Mouse (Mus musculus) thymus, postnatal 10 days (tissue): Measurements from ENCODE around the gene Clhc1.
"Not testable (repeated sequence)": the region's sequence is repeated elsewhere in the genome, so short reads cannot be mapped to it uniquely, and the experiment has no call there.

Experiments used
- DNase-seq, 2 experiments: peaks; one replicate each; pipeline ENCODE4 v3.0.0; 2021; ENCODE audit warnings: low spot score in 2 of 2

The Clhc1 gene

DNA sequence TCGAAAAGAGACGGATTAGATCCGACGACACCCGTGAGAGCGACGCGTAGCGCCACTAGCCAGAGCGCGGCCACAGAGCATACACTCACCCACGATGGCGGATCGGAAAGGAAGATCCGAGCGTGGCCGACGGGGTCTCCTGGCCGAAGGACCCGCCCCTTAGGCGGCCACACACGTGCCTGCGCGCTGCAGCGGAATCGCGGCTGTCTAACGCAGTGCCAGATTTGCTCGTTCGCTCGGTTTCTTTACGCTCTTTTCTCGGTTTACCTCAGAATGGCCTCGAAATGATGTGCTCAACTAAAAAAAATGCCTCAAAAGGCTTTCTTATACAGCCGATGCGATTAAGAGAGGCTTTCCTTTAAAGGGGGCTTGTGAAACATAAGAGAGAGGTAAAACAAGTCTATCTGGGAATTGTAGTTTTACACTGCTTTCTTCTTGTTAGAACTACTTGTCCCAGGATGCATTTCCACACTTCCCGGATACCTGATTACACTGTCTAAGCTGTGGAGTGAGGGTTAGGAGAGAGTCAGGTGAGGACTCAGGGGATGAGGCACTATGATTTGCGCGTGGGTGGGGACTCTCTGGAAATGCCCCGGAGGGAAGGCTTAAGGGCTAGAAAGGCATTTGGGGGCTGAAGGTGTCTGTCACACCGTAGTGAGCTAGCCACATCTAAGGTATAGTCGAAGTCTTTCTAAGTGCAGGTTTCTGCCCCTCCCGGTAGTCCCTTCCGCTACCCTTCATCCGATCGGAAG lies at the start of gene Clhc1, which contains the start of gene Rps27a:
Clhc1 (plus strand) TSS at position 199 of the 752 bp plus-strand sequence.
Rps27a (minus strand) TSS at position 358 of the 752 bp plus-strand sequence.
- peak; percentile 81 to 95 for DNase-seq

DNA sequence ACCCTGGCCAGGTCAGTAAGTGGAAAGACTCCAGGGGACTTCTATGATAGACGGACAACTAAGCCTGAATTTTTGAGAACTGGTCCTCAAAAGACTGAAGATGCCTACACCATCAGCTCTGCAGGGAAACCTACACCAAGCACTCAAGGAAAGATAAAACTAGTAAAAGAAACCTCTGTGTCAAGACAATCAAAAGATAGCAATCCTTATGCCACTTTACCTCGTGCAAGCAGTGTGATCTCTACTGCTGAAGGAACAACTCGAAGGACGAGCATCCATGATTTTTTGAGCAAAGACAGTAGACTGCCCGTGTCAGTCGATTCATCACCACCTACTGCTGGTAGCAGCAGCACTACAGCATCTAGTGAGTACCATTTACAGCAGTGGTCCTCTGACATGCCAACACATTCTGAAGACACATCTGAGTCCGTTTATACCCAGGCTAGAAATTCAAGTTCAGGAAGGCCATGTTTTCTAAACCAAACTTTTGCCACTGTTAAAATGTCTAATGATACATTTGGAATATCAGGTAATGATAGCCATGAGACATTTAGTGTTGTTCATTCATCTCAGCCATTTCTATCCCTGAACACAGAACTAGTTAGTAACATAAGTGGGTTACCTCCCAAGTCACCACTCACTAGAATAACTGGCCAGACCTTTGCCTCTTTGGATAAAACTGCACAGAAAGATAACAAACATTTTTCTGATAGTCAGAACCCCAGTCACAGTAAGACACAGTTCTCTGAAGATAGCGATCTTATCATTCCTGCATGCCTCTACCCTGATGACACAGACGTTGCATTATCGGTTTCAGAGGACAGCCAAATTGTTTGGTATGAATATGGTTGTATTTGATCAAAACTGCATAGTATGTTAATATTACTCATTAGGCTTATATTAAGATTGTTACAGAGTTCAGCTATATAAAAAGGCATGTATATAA lies 43.5 kb upstream of the Clhc1 start:
- DNase-seq: no peak

DNA sequence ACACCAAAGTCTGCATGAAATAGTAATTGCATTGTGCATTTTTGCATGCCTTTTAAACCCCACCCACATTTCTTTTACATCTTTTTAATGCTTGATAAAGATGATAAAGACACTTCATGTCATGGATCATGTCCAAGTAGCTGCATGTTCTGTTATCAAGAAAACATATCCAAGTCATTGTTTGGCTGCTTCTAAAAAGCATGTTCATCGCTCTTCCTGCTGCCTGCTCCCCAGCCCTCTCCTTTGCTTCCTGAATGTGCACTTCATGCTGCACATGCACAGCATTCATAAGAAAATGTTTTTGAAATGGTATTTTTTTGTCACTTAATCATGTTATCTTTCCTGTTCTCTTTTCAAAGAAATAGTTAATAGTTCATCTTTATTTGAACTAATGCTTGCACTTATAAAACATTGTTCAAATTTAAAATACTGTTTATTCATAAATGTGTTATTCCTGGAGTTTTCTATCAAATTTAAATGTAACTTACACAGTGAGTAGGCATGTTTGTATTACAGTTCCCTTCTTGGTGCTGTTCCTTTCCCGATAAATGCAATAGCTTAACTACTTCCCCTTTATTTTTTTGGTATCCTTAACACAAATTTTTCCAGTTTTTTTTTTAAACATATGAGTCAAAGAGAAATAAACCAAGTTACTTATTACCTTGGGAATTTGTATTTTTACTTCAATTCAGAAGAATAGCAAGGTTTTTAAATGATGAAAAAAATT lies 42.7 kb upstream of the Clhc1 start:
- no peak for DNase-seq

DNA sequence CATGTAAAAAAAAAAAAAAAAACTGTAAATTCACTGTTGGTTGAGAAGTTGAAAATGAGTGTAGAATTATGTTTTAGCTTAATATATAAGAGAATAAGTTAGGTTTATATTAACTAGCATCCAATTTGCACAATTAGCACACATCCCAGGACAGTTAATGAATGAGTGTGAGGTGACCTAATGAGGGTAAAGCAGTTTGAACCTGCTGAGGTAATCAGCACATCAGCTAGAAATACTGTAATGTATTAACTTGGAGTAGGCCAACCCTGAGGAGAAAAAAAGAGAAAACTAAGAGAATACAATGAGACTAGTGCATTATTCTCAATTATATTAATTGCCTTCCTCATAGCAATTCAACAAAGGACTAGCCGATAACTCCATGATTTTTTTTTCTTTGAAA lies 38.3 kb upstream of the Clhc1 start:
- DNase-seq: no peak

DNA sequence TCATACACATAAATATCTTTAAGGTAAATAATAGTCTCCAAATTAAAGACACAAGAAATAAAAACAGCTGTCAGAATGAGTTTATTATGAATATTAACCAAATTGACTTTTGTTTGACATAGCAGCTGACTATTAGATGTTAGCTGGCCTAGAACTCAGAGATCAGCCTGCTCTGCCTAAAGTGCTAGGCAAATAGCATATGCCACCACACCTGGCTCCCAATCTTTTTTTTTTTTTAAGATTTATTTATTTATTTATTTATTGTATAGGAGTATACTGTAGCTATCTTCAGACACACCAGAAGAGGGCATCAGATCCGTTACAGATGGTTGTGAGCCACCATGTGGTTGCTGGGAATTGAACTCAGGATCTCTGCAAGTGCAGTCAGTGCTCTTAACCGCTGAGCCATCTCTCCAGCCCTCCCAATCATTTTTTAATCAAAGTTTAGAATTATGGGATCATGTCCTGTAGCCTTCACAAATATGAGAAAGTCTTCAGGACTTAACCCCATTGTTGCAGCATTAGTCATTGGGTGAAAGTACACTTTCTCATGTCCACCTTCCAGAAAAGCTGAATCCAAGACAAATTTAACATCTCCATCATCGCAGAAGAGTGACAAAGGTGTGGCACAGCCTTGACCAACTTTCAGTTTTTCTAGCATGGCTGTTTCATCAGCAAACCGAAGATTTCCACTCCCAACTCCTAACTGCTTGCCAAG lies 34.8 kb upstream of the Clhc1 start:
- no peak for DNase-seq

DNA sequence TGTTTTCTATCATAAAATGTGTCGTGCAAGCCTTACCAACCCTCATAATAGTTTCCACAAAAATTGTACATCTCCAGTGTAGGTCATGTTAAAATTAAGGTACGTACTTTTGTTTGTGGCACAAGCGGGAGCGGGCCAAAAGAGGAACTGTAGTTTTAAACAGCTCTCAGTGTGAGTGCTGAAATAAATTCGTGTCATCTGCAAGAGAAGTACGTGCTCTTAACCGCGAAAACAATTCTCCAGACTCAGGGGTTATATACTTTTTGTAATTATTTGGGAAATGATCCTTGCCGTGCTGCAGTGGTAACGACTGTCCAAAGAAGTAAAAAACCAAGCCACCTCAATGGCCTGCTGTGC lies 33.4 kb upstream of the Clhc1 start:
- DNase-seq: no peak

DNA sequence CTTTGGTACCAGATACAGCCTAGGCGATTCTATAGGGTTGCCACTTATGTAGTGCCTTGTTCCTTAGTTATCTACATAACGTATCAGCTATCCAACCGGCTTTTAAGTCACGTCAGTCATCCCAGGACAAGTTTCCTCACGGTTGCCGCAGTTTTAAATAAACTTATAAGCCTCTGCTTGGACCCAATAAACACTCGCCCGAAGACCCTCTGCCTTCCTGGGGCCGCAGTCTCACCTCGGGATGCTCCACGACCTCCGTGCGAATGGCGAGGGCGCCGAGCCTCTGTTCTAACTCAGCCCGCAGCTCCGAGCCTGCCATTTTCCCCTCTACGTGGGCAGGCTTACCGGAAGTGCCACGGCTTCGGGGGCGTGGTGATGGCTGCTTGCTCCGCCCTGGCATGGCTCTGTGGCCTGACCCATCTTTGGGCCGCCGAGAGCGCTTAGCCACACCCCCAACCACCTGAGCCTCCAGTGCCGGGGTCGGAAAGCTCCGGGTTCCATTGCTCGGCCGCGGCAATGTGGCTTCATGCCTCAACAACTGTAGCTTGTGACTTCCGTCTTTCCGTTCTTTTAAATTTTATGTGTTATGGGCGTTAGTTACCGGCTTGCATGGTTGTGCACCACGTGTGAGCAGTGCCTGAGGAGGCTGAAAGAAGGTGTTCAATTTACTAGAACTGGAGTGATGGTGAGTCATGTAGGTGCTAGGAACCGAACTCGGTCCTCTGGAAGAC lies 32.9 kb upstream of the Clhc1 start, which contains the start of gene Prorsd1:
Prorsd1 (minus strand) TSS at position 352 of the 731 bp plus-strand sequence.
- peak; percentile 84 to 86 for DNase-seq

DNA sequence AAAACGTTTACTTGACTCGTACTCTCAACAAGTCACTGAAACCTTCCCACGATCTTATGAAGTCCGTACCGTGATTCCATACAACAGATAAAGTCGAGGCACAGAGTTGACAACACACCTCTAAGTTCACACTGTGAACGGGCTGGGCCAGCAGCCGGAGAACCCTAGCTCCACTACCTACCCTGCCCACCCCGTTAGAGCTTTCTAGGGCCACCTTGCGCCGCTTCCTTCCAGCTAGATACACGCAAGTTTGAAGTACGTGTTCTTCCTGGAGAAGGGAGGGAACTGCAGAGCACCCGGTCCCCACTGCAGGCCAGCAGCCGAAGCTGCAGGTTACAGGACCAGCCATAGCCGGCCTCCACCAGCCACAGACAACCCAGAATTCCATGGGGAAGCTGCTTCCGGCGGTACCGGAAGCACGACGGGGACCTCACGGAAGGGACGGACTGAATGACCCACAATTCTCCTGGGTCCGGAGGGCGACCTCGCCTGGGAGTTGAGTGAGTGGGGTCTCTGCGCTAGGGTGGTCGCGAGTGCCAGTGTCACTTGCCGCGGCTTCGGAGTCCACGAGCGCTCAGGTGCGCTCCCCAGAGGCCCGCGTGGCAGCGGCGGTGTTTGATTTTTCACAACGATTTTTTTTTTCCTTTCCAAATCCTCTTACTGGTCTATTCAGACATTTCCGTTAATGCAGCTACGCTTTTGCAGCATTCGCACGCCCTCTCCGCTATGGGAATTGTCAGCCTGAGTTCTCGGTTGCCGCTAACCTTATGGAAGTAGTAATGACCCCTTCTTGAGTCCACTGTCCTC lies 21.6 kb upstream of the Clhc1 start, which contains the start of gene Mtif2:
Mtif2 (plus strand) TSS at position 421 of the 807 bp plus-strand sequence.
- DNase-seq: peak; percentile 40 to 48

DNA sequence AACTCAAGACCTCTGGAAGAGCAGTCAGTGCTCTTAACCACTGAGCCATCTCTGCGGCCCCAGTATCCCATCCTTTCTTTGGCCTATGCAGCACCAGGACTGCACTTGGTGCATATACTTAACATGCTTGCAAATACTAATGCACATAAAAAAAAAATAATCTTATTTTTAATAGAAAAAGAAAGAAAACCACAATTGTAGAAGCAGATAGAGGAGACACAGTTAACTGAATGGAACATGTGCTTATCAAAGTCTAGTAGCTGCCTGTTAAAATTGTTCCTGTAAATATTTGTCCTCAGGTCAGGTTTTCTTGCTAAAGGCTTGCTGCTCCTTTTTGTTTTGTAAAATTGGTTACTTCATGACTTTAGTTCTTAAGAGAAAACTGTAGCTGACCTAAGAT lies 9.5 kb upstream of the Clhc1 start:
- no peak for DNase-seq

DNA sequence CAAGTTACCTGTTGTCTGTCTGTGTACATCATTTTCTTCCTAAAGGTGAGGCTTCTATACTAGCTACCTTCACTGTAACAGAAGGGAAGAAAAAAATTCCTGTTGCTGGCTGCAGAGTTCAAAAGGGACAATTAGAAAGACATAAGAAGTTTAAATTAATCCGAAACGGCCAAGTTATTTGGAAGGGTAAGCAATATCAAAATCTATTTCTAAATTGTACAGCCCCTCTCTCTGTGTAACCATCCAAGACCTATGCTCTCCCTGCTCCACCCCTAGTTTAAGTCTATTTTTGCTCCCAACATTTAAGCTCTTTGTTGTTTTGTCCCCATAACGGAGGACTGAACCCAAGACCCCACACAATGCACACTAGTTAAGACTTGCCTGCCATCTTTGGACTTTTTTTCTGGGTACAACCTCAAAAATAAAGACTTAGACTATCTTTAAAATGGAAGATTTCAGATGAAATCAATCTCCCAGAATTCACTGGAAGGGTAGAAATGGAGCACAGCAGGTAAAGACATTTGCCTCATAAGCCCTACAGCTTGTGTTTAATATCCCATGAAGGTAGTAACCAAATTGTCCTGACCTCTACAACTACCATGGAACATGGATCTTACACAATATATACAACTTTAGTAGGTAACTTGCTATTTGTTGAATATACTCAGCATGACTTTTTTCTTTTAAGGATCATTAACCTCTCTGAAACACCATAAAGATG lies 3.4 kb upstream of the Clhc1 start:
- no peak for DNase-seq

DNA sequence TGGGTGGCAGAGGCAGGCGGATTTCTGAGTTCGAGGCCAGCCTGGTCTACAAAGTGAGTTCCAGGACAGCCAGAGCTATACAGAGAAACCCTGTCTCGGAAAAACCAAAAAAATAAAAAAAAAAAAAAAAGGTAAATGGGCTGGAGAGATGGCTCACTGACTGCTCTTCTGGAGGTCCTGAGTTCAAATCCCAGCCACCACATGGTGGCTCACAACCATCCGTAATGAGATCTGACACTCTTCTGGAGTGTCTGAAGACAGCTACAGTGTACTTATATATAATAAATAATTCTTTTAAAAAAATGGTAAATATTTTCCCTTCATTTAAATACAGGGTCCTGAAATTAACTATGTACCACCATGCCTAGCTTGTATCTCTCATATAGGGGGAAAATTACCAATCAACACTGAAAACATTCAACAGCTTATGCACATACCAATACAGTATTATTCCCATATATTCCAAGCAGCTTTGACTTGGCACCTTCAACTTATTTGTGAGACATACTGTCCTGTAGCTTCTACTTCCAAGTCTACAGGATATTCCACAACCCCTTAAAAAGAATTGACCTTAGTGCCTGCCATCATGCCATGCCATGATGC lies 2.5 kb upstream of the Clhc1 start:
- not testable (repeated sequence) for DNase-seq

DNA sequence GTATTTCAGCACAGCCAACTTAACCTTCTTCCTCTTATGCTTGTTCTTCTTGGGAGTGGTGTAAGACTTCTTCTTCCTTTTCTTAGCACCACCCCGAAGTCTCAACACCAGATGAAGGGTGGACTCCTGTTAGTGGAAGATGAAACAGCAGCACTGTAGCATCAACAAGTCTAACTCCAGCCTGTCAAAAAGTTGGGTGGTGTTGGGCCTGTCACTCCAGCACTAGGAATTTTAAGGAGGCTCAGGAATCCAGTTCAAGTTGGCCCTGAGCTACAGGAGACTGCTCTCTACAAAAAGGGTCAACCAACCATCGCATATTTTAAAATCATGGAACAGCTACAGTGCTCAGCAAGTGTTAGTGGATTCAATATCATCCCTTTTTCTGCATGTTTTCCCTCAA lies 1.5 kb upstream of the Clhc1 start:
- not testable (repeated sequence) for DNase-seq

DNA sequence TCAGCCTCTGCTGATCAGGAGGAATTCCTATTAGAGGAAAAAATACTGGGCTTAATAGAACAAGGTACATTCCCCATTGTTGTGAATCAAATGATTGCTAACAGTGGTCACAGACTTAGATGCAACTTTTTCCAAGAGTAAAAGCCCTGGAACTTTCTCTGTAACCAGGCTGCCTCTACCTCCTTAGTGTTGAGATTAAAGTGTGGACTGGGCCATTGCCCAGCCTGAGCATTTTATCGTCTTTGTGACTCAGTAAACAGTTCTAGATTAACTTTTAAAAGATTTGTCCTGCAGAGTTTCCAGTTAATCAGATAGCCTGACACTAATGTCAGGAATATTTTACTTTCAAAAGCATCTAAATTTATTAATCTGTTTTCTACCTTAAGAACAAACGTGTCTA lies 988 bp upstream of the Clhc1 start:
- DNase-seq: no peak

DNA sequence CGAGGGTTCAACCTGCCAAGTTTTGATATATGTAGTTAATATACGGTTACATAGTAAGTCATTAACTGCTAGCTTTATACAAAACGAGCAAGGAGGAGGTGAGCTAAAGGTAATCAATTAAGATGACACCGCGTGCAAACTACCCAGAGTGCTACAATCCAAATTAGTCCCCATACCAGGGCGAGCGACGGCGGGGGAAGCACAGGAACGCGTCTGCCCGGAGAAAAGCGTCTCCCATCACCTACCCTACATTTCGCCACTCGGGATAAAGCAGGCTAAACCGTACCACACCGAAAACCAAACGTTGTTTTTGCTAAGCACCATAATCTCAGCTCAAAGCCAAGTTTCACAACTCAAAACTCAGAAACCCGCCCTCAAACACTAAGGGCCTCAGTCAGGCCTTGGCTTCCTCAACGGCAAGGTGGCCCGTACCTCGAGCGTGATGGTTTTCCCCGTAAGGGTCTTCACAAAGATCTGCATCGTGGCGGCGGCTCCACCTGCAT lies 450 bp upstream of the Clhc1 start:
- peak in 1 of 2 experiments; percentile 16 for DNase-seq

DNA sequence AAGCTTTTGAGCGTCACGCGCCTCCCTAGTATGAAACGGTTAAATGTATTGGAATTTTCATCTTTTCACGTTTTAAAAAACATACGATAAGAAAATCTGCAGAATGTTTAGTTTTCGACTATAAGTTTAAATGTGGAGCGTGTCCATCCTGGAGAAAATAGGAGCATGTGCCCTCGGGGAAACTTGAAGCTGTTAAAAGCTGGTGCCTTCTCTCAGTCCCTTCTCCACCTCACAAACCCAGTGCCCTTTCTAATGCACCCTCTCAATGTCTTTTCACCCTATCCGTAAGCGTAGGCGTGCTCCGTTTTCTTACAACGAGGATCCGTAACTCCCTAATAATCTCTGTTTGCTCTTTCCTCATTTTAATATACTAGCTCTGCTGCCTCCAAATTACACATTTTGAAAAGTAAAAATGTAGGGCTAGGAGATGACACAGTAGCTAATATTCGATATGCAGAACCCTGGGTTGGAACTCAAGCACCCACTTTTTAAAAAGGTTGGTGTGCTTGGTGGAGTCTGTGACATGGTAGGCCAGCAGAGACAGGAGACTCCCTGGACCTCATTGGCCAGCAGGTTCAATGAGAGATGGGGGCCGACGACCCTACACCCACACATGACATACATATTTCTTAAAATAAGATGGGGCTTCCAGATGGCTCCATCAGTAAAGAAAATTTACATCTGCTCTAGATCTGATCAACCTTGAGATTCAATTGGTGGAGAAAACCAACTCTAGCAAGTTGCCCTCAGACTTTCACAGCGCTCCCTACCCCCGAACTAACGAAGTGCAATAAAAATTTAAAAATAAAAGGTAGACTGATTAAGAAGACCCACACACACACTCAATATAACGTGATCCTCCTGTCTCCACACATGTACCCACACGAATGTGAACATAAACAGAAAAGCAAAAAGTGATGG lies 1.0 kb downstream of the Clhc1 start:
- DNase-seq: peak in 1 of 2 experiments; percentile 3

DNA sequence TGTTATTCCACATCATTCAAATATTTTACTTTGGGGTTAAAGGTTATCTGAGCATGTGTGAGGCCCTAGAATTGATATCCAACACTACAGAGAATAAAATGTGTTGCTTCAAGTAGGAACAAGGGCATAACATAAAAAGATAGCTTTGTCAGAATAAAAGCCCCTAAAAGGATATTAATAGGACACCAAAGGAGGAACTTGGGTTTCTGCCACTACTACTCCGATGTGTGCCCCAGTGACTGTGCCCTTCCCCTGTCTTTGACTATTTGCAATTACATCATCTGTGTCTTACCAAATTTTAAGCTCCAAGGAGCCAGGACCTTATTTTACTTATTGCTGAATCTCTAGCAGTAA lies 1.7 kb downstream of the Clhc1 start:
- DNase-seq: no peak

DNA sequence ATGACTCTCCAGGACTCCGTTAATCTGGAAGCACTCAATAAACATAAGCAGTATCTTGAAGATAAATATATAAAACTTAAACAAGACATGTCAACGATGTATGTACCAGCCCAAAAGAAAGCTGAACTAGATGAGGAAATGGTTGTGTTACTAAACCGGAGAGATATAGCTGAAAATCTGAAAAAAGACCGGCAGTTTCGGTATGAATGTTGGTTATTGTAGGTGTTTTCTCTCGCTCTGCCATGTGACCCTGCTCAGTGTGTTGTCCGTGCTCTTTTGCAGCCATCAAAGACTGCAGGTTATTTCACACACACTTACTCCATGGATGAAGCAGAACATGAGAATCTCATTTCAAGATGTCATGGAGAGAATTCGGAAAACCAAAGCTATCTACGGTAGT lies 12.7 kb downstream of the Clhc1 start:
- DNase-seq: no peak
